Mouse (Mus musculus): ENCODE measurements at regions not wholly inside any gene's neighbourhood (a gene's known extent, or its start where the extent isn't known, plus 50 kb on each side); places are given as distances from the start of the nearest gene placed in this dataset.

DNA sequence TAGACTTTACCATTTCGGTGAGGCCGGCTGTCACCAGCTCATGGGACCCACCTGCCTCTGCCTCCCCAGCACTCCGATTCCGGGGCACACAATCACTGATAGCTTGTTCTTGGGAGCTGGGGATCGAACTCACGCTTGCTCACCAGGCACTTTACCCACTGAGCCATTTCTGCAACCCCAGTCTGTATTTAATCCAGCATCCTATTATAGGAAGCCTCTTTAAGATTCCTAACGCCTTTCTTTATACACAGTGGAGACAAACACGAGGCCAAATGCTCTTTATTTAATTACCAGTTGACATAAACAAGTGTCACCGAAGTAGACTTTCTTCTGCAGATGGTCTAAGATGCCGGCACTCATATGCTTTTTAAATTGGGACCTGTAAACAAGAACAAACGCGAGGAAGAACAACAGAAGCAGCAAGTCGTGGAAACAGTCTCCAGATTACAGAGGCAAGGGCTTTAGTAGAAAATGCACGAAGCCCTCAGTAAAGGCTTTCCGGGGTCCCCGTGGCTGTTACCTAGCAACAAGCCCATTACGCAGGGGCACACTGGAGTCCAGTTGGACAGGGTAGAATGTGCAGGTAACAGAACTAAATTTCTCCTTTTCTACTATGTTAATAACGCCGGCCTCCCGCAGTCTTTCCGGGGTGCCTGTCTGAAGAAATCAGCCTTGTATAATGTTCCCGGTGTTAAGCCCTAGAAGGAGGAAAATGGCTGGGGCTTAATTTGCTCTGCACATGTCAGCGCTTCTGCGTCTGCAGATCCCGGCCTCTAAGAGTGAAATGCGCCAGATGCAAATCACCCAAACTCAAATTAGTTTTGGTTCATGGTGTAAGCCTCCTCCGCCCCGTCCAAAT is 132.5 kb downstream of the Lrrc30 start:
- Histone ChIP-seq H3K27me3 (no peaks in the 10 kb centered on the region), H3K9me3 (replicated peaks) (no peaks in the 10 kb centered on the region), H3K4me3 (replicated peaks) (no peak overlapping the region), H3K36me3 (no peaks in the 10 kb centered on the region), H3K4me2 (no peak overlapping the region), H3K27ac (no peak overlapping the region), H3K9ac (no peak overlapping the region), H3K4me1 (0 out of 2 replicates have a peak, but pooled peaks cover 11% of the 10 kb centered on the region)
- WGBS = 77% methylated on average over 28 of the region's 28 CpGs
- ATAC-seq (replicated peaks; ENCODE audit: low FRiP score) = no peak

DNA sequence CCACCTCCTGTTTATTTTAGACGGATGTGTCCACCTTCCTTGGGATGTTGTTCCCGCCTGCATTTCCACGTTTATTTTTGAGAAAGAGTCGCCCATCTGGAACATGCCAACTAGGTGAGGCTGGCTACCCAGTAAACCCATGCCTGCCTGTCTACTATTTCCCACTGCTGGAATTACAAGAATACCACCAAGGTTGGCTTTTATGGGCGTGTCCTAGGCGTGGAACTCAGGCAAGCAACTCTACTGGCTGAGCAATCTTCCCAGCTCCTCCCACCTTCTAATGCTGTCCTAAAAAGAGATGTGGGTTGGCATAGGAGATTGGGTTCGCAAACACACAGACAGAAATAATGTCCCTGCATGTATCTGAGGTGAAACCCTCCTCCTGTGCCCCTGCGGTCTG is 135.1 kb downstream of the Lrrc30 start:
- ATAC-seq (replicated peaks; ENCODE audit: low FRiP score) = no peak
- 78% methylated on average over 8 of the region's 8 CpGs for WGBS
- Histone ChIP-seq H3K27me3 (no peaks in the 10 kb centered on the region), H3K27ac (no peak overlapping the region), H3K4me1 (0 out of 2 replicates have a peak, but pooled peaks cover 5% of the 10 kb centered on the region), H3K4me2 (no peak overlapping the region), H3K4me3 (replicated peaks) (no peak overlapping the region), H3K9ac (no peak overlapping the region), H3K9me3 (replicated peaks) (no peaks in the 10 kb centered on the region), H3K36me3 (no peaks in the 10 kb centered on the region)

GRCm38 (mm10) chr17:67480463-67480862 is 126.2 kb upstream of the Ptprm start:
- no peak for ATAC-seq (replicated peaks; ENCODE audit: low FRiP score)

GRCm38 (mm10) chr17:67473137-67473536 is 118.9 kb upstream of the Ptprm start:
- H3K9me3 ChIP-seq (replicated peaks) = peaks cover 9% of the 10 kb centered on the region; the same call in 1 of the 2 replicates

More at GRCm38 (mm10) chr17:67480463-67480862, 126.2 kb upstream of the Ptprm start:
- Histone ChIP-seq H3K9ac (no peak overlapping the region), H3K27me3 (no peaks in the 10 kb centered on the region), H3K4me3 (replicated peaks) (no peak overlapping the region), H3K27ac (no peak overlapping the region), H3K36me3 (no peaks in the 10 kb centered on the region), H3K4me1 (no peaks in the 10 kb centered on the region), H3K4me2 (no peak overlapping the region), H3K9me3 (replicated peaks) (peaks cover 6% of the 10 kb centered on the region; the same call in 1 of the 2 replicates)
- WGBS = 81% methylated on average over 5 of the region's 5 CpGs

DNA sequence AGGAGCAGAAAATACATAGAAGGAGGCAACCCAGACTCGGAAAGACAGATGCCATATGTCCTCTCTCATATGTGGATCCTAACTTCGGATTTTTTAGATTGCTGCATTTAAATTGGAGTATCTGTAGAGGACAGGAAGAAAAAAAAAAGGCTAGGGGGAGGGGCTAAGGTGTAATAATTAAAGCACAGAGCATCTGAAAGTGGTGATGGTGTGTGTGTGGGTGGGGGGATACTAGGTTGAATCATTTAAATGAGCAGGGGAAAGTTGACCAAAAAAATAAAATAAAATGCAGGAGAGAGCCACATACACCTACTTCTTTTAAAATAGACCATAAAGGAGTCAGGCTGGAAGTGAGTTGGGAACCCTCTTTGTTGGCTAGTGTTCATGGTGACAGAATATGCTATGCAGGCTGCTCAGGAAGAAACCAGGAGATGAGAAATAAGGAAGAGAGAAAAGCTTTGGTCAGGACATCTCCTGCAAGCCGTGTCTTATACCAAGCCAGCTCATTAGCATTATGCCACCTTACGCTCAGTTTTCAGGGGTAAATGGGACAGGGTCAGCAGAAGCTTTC is 104.7 kb upstream of the Ptprm start:
- no peak overlapping the region for H3K4me2 ChIP-seq
- no peak overlapping the region for H3K4me3 ChIP-seq (replicated peaks)
- H3K9me3 ChIP-seq (replicated peaks) = no peaks in the 10 kb centered on the region
- ATAC-seq (replicated peaks; ENCODE audit: low FRiP score) = no peak
- H3K27me3 ChIP-seq = no peaks in the 10 kb centered on the region
- no peaks in the 10 kb centered on the region for H3K4me1 ChIP-seq
- 82% methylated on average over 4 of the region's 4 CpGs for WGBS
- H3K9ac ChIP-seq = no peak overlapping the region
- no peaks in the 10 kb centered on the region for H3K36me3 ChIP-seq
- H3K27ac ChIP-seq = no peak overlapping the region

More at GRCm38 (mm10) chr17:67473137-67473536, 118.9 kb upstream of the Ptprm start:
- no peak overlapping the region for H3K4me2 ChIP-seq
- no peak overlapping the region for H3K27ac ChIP-seq
- H3K36me3 ChIP-seq = no peaks in the 10 kb centered on the region
- no peak overlapping the region for H3K9ac ChIP-seq
- no peaks in the 10 kb centered on the region for H3K27me3 ChIP-seq
- ATAC-seq (replicated peaks; ENCODE audit: low FRiP score) = 0 out of 2 replicates have a peak, but pooled peaks have one; percentile 46
- H3K4me3 ChIP-seq (replicated peaks) = no peak overlapping the region
- 26% methylated on average over 2 of the region's 2 CpGs for WGBS
- 0 out of 2 replicates have a peak, but pooled peaks cover 5% of the 10 kb centered on the region for H3K4me1 ChIP-seq

DNA sequence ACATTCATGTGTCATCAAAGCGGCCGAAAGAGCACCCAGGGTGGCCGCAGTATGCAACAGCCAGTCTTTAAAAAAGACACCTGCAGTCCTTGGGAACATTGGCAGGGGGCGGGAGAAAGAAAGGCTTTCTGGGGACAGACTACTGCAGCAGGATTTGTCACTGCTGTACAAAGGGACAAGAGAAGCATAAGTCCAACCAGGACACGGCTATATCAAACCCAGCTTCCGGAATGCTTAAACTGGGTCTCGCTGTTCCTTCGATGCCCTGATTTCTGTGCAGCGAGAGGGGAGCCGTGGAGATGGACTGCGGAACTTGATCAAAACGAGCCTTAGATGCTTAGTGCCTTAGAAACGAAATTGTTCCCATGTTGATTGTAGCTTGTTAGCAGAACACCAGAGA is 97.7 kb upstream of the Ptprm start:
- H3K9me3 ChIP-seq (replicated peaks) = no peaks in the 10 kb centered on the region
- no peak overlapping the region for H3K4me3 ChIP-seq (replicated peaks)
- H3K9ac ChIP-seq = no peak overlapping the region
- no peak overlapping the region for H3K27ac ChIP-seq
- WGBS = 89% methylated on average over 13 of the region's 13 CpGs
- ATAC-seq (replicated peaks; ENCODE audit: low FRiP score) = no peak
- no peaks in the 10 kb centered on the region for H3K4me1 ChIP-seq
- no peaks in the 10 kb centered on the region for H3K36me3 ChIP-seq
- H3K4me2 ChIP-seq = no peak overlapping the region
- H3K27me3 ChIP-seq = no peaks in the 10 kb centered on the region

DNA sequence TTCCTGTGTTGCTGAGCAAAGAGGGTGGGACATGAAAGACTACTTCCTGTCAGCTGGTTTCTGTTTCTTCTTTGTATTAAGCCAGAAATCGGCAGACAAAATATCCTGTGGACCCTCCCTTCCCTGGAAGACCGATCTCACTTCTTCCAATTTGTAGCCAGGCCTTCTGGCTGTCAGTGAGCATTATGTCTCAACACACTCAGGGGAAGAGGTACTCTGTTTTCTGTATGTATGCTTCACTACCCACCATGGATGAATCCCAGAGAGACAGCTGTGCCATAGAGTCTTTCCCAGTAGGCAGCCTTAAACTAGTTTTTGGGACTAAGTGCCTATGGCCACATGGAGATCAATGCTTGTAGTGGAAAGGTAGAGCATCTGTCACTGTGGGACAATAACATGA is 96.8 kb upstream of the Ptprm start:
- H3K4me3 ChIP-seq (replicated peaks) = no peak overlapping the region
- no peak overlapping the region for H3K27ac ChIP-seq
- 68% methylated on average over 2 of the region's 2 CpGs for WGBS
- H3K27me3 ChIP-seq = no peaks in the 10 kb centered on the region
- H3K36me3 ChIP-seq = no peaks in the 10 kb centered on the region
- H3K4me1 ChIP-seq = no peaks in the 10 kb centered on the region
- H3K9ac ChIP-seq = no peak overlapping the region
- no peak for ATAC-seq (replicated peaks; ENCODE audit: low FRiP score)
- no peaks in the 10 kb centered on the region for H3K9me3 ChIP-seq (replicated peaks)
- H3K4me2 ChIP-seq = no peak overlapping the region

DNA sequence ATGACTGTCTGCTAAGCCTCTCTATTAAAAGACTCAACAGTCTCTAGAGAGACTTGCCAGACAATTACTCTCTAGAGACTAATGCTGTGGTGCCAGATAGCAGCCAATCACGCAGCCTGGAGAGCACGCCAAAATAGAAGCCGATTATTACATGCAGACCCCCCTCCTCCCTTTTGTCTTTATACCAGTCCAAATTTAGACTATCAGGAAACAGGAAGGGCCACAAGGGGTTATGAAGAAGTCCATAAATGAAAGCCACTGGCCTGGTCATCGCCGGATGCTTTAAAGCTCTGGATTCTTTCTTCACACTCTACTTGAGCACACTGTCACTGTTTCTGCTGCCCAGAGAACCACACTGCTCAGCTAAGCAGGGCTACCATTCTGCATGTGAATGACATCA is 95.8 kb upstream of the Ptprm start:
- Histone ChIP-seq H3K4me3 (replicated peaks) (no peak overlapping the region), H3K27me3 (no peaks in the 10 kb centered on the region), H3K9me3 (replicated peaks) (no peaks in the 10 kb centered on the region), H3K36me3 (no peaks in the 10 kb centered on the region), H3K9ac (no peak overlapping the region), H3K4me2 (no peak overlapping the region), H3K4me1 (no peaks in the 10 kb centered on the region), H3K27ac (no peak overlapping the region)
- no peak for ATAC-seq (replicated peaks; ENCODE audit: low FRiP score)
- 78% methylated on average over 5 of the region's 5 CpGs for WGBS

GRCm38 (mm10) chr17:67445986-67446385 is 91.7 kb upstream of the Ptprm start:
- no peak overlapping the region for H3K9ac ChIP-seq
- no peaks in the 10 kb centered on the region for H3K36me3 ChIP-seq
- H3K4me1 ChIP-seq = no peaks in the 10 kb centered on the region
- H3K27me3 ChIP-seq = no peaks in the 10 kb centered on the region
- H3K27ac ChIP-seq = no peak overlapping the region
- no peak overlapping the region for H3K4me3 ChIP-seq (replicated peaks)
- peaks cover 4% of the 10 kb centered on the region; the same call in 1 of the 2 replicates for H3K9me3 ChIP-seq (replicated peaks)
- no peak for ATAC-seq (replicated peaks; ENCODE audit: low FRiP score)
- H3K4me2 ChIP-seq = no peak overlapping the region

DNA sequence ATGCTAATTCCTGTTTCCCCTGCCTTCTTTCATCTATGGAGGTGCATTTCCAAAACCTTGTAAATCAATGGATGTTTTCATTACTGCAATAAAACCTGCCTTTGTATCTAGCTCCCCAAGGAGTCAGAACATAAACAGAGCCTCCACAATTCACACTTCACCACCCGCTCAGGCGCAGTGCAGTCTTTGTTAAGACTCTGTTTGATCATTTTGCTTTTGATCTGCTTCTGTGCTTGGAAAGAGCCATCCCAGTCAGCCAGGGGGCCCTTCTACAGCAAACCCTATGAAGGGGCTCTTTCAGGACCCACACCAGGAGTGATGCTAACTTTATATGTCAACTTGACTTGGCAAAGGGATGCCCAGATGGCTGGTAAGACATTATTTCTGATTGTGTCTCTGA is 86.7 kb upstream of the Ptprm start:
- no peaks in the 10 kb centered on the region for H3K36me3 ChIP-seq
- H3K4me3 ChIP-seq (replicated peaks) = no peak overlapping the region
- ATAC-seq (replicated peaks; ENCODE audit: low FRiP score) = no peak
- H3K9me3 ChIP-seq (replicated peaks) = peaks cover 4% of the 10 kb centered on the region; the same call in 1 of the 2 replicates
- no peaks in the 10 kb centered on the region for H3K4me1 ChIP-seq
- H3K27ac ChIP-seq = no peak overlapping the region
- no peaks in the 10 kb centered on the region for H3K27me3 ChIP-seq
- H3K4me2 ChIP-seq = no peak overlapping the region
- no peak overlapping the region for H3K9ac ChIP-seq
- 46% methylated on average over 2 of the region's 2 CpGs for WGBS

DNA sequence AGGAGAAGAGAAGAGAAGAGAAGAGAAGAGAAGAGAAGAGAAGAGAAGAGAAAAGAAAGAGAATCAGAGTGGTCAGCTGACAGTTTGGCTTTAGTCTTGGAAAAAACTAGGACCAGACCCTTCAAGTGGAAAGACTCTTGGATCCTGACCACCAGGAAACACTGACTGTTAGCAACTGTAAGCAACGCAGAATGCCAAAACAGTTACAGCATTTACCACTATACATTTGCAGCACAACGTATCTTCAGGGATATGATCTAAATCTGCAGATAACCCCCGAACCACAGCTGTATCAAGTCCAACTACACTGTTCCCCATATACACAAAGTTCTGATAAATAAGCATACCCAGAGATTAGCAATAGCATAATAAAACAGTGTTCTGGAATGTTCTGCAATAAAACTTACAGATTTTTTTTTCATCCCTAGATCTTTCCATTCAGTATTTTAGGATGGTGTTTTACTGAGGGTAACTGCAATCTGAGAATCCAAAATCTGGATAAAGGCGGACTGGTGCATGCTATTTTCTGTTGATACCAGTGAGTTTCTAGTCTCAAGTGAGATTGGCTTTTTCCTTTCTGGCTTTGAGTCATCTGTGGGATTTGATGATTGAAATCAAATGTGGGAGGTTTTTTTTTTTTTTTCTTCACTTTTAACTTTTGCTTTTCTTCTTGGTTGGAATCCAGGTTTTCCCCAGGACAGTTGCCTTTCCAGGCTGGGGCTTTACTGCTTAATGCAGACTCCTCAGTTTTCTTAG is 65.9 kb upstream of the Ptprm start:
- Histone ChIP-seq H3K9me3 (replicated peaks) (no peaks in the 10 kb centered on the region), H3K4me1 (no peaks in the 10 kb centered on the region), H3K4me2 (no peak overlapping the region), H3K9ac (no peak overlapping the region), H3K27ac (no peak overlapping the region), H3K27me3 (no peaks in the 10 kb centered on the region), H3K4me3 (replicated peaks) (no peak overlapping the region), H3K36me3 (no peaks in the 10 kb centered on the region)
- no peak for ATAC-seq (replicated peaks; ENCODE audit: low FRiP score)
- WGBS = 87% methylated on average over 4 of the region's 4 CpGs

Data from kidney, embryonic 15.5 days (tissue).